Mouse (Mus musculus) inflammation-experienced regulatory T-cells, adult 6 months (primary cell): Measurements from ENCODE around the gene Usp36. TPM values are rescaled to one million over a fixed set of nuclear protein-coding genes. Genes with fewer than 3 reads are reported as not detected.
"Not testable (repeated sequence)": the region's sequence is repeated elsewhere in the genome, so short reads cannot be mapped to it uniquely, and the experiment has no call there.

Experiments used
- ATAC-seq: one replicate; pipeline ENCODE4 v1.8.0; 2017
- polyA plus RNA-seq, 3 experiments: library from polyadenylated mRNA; unstranded; fragments of 100-300 nt; shearing (Covaris generic); gene quantifications; one replicate each; pipeline ENCODE4 v1.2.1; 2017

Gene Usp36
- polyA plus RNA-seq = 10 to 100 TPM; 14.3 to 24.4 (median 22.5) TPM

DNA sequence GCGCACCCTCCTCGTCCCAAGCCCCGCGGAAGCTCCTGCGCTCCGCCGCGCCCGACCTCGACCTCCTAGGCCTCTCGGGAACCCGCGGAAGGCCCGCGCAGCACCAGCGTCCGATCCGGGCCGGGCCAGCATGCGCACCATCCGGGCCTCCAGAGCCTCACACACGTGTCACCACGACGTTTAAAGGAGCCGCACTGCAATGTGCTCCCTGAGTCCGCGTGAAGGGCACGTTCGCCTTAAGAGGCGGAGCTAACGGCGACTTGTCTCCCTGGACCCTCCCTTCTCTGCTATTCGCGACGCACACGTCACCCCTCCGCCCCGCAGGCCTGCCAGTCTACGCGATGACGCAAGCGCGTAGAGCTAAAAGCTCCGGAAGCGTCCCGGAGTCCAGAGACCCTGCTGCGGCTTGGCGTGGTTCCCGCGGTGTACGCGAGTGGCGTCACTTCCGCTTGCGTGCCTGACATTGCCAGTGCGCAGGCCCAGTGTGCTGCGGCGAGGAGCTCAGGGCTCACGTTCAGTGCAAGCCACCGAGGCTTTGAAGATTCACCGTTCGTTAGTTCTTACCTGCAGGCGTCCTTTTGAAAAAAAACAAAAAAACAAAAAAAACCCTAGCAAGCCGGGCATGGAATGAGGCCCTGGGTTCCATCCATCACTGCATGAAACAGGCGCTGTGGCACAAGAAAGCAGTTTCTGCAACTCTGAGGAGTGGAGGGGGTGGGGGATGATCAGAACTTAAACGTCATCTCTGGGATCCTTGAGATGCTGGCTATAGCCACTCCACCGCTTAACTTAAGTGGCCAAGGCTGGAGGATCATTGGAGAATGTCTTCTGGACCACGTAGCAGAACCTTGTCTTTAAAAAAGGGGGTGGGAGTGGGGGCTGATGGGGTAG lies at the start of gene Usp36:
TSS of gene Usp36 (minus strand) at position 246 of the 891 bp plus-strand sequence.
- ATAC-seq = peak; percentile 96

DNA sequence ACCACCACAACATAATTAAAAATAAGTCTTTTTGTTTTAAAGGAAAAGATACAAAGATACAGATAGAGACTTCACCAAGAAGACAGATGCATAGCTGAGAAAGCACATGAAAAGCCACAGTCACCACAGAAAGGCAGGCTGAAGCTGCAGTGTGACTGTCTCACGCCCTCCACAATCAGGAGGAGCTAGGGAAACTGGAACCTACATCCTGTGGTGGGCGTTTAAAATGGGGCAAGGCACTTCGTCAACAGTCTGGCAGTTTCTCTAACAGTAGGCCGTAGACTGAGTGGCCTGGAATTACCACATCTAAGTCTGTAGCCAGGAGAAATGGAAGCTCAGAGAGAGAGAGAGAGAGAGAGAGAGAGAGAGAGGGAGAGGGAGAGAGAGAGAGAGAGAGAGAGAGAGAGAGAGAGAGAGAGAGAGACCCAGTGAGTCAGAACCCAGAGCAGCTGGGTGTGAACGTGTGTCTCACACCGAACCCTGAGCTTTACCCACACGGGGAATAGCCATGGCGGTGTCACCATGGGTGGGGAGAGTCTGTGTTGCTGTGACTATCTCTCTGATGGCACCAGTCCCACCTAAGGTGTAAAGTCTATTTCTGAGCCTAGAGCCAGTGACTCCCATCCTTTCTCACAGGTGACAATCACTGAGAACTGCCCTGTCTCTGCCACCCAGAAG lies 47.6 kb upstream of the Usp36 start:
- ATAC-seq = peak; percentile 94

GRCm38 (mm10) chr11:118333431-118333830 lies 43.4 kb upstream of the Usp36 start:
- no peak for ATAC-seq

DNA sequence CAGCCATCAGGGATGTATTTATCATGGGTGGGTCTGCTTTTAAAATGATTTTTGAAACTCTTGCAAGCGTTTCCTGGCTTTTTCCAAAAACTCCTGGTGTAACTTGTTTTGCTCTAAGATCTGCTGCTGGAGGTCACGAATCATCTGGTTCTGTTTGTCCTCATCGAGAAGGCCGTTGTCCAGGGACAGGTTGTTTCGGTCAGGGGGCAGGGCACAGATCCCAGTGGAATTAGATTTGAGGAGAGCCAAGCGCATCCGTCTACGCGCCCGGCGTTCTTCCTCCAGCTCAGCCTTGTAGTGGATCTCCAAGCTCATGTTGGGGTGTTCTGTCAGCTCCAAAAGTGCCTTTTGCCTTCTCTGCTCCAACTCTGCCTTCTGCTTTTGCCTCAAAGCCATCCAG lies 42.3 kb upstream of the Usp36 start:
- ATAC-seq = no peak

DNA sequence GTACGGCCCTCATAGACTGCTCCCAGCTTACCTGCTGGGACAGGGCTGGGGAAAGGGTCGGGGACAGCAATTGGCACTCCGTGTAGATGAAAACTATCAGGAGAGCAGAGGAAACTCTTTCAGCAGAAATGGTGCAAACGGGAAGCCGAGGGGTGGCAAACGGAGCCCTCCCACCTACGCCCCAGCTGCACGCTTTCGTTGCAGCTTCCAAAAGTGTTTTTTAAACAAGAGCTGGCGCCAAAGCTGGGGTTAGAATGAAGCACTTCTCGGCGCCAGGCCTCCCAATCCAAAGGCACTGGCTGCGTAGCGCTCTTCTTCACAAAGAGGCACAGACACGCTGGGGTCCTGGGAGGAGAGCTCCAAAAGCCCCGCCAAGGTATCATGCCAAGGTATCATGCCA lies 40.7 kb upstream of the Usp36 start:
- ATAC-seq = no peak

DNA sequence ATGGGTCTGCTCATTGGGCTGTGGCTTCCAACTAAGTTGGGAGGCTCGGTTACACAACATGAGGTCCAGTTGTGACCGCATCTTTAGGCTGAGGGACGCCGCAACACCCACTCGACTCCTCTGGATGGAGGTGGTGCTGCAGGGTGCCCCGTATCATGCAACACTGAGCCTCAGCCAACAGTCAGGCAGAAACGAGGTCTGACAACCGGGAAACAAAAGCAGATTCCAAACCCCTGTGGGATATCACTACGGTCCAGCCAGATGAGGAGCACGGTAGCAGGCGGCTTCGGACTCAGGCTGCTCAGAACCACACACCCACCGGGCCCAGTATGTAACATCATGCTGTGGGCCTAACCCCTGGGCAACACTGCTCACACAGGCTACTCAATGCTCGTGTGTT lies 40.3 kb upstream of the Usp36 start:
- ATAC-seq = no peak

DNA sequence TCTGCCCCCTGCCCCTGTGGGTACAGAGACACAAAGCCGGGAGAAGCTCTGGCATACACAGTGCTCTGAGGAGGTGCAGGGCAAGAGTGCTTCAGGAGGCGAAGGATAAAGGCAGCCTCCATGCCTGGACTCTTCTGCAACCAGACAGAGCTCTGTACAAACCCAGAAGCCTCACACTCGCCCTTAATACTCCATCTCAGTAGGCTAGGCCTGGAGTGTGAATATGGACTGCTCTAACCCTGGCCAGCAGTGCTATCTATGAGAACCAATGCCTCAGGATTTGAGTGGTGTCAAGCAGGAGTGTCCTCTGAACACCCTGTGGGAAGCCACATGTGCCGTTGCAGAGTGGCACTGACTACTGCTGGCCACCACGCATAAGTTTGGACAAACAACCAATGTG lies 38.9 kb upstream of the Usp36 start:
- ATAC-seq = no peak

DNA sequence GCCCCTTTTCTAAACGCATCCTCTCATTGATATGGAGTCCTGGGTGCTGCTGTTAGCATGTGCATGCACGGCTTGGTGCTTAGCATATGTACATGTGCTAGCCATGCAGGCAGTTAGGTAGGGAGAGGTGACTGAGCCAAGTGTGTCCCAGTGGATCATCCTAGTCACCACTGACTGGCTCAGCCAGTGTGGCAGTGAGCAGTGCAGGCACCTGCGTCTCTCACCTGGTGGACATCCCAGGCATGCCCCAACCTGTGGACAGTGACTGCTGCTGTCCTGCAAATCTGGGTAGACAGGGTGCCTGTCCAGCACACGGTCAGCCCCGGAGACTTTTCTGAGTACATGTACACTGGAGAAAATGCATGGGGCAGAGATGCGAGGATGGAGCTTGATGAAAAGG lies 38.5 kb upstream of the Usp36 start:
- ATAC-seq = no peak

GRCm38 (mm10) chr11:118326991-118327971 lies 37.2 kb upstream of the Usp36 start:
- no peak for ATAC-seq

GRCm38 (mm10) chr11:118326491-118326890 lies 36.4 kb upstream of the Usp36 start:
- no peak for ATAC-seq

DNA sequence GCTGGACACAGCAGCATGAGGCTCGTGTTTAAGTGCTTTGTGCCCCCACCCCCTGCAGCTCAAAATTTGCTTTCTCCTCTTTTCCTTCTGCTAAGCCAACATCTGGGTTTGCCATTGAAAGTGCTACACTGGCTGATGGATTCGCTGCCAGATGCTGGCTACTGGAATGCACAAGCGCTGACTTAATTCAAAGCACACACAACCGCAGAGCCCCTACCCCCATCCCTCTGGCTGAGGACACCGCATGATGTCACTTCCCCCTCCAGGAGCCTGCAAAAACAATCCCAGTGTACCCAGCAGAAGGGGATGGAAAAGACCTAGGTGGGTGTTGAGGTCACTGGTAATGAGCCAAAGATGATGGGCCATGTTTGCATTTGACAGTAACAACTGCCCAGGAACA lies 34.5 kb upstream of the Usp36 start:
- no peak for ATAC-seq

GRCm38 (mm10) chr11:118323974-118324373 lies 33.9 kb upstream of the Usp36 start:
- no peak for ATAC-seq

DNA sequence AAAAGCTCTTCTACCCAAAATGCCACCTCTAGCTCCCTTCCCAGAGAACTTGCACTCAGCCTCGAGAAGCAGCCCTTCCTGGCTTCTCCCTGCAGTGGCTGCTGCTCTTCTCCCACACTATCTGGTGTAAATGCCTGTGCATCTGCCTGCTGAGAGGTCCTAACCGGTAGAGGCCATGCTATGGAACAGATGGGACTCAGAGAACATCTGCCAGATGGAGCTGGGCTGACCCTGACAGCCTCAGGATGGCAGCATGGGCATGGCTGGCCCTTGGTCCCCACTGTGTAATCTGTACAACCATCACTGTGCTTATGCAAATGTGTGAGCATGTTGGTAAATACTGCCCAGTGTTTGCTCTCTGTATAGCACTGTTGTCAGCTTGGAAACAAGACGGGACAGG lies 32.6 kb upstream of the Usp36 start:
- ATAC-seq = no peak

DNA sequence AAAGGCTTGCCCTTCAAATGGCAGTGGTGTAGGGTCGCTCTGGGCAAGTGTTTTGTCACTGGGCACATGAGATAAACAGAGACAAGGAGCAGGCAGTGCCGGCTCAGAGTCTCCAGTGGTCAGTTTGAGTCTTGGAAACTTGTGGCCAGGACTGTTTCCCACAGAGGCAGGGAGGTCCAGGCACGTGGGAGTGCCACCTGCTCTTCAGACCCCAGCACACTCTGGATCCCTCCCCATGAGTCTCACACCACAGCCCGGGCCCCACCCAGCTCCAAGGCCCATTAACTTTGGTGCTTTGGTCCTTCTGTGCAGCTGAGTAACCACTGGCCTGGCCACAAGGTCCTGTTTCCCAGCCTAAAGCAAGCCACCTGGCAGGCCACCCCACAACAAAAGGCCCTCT lies 31.9 kb upstream of the Usp36 start:
- no peak for ATAC-seq

DNA sequence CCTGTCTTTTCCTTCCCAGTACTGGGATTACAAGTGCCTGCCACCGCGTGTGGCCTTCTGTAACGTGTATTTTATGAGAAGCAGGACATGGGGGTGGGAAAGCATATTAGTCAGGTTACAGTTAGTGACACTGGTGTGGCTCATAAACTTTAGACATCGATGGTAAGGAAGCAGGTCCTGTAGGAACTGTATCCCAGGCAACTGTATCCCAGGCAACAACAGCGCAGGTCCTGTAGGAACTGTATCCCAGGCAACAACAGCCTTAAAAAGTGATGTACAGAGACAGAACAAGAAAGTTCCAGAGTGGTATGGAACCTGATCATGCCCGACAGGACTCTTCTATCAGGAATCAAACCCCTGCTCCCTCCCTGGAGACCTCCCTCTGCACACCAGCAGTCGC lies 31.5 kb upstream of the Usp36 start:
- ATAC-seq = no peak

- peak; percentile 54 for ATAC-seq
Measured at GRCm38 (mm10) chr11:118318678-118319077, 28.6 kb upstream of the Usp36 start.

DNA sequence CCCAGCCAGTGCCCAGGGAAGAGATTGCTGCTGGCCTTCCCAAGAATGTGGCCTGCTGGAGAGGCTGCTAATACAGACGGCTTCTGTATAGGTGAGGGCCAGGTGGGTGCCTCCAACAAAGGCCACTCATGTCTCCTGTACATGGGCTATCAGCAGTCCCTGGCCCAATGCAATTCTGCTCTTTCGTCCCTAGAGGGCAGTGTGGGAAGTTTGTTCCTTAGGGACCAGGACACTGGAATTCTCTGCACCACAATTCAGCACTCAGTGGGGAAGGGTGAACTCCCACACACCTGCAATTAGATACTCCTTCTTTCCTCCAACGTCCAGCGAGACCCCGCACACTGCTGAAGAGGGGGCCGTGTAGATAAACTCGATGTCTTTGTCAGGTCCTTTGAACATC lies 27.1 kb upstream of the Usp36 start:
- no peak for ATAC-seq

GRCm38 (mm10) chr11:118316231-118316806 lies 26.3 kb upstream of the Usp36 start:
- ATAC-seq = no peak

DNA sequence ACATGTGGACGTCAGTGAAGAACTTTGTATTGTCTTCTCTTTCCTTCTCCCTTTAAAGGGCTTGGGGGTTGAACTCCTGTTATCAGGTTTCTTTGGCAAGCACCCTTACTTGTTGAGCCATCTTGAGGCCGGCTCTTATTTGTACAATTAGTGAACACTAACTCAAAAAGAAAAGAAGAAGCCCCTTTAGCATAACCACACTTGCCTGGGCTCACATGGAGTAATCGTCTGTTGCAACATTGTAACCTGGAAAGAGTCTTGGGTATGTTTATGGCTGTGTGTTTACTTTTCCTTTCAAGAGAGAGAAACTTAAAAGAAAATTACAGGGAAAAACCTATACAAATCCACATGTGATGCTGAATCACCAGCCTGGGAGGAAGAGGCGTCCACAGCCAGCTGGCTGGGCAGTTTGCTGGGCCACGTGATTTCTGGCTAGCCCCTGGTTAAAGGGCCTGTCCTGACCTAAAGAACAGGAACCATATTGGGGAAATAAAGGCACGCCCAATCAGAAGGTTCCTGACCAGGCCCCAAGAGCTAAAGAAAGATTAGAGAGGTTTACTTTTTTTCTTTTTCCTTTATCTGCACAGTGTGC lies 22.2 kb upstream of the Usp36 start:
- no peak for ATAC-seq

DNA sequence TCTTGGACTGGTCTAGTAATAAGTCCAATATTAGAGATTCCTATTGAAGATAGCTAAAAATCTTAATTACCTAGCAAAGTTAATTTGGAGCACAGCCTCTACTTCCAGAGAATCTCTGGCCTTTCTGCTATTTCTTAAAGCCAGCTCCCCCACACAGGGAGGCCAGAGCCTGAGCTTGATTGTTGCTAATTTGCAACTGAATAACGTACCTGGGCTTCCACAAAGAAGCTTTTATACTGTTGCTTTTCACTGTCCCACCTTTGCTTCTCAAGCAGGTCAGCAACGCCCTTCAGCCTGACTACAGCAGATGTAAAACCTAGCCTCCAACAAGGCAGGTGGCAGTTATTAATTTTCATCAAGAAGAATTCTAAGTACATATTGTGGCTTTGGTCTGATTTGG lies 17.9 kb upstream of the Usp36 start:
- ATAC-seq = not testable (repeated sequence)

DNA sequence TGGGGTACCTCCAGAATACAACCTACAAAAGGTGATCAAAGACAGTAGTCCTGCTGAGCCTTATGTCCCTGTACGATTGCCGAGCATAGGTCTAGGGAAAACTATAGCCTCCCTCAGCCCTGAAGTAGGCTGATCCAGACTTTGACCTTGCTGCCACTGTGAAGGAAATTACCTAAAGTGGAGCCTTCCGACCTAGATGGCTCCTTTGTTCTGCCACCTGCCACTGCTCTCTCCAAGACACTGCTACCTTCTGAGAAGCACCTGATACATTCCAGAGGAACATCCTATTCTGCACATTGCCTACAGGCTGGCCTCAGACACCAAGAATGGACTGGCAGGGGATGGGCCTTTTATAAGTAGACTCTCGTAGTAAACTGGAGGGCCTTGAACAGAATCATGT lies 13.9 kb upstream of the Usp36 start:
- ATAC-seq = not testable (repeated sequence)

GRCm38 (mm10) chr11:118298810-118299209 lies 8.8 kb upstream of the Usp36 start:
- no peak for ATAC-seq
